Mouse (Mus musculus): ENCODE measurements around the gene Col4a1. TPM values are rescaled to one million over a fixed set of nuclear protein-coding genes. Genes with fewer than 3 reads are reported as not detected.

The Col4a1 gene
- polyA plus RNA-seq, 1 experiment from 2014 or later, result 130 TPM

- 61% methylated on average over 7 of the region's 7 CpGs for WGBS
- Histone ChIP-seq H3K9ac (ENCODE audit: low read length) (no peak overlapping the region), H3K4me3 (ENCODE audit: low read depth, low read length) (no peak overlapping the region), H3K27ac (ENCODE audit: low read depth, low read length) (no peak overlapping the region), H3K9me3 (ENCODE audit: control insufficient read depth, low read length) (no peaks in the 10 kb centered on the region), H3K27me3 (ENCODE audit: control insufficient read depth, insufficient read depth, low read length) (no peaks in the 10 kb centered on the region), H3K36me3 (ENCODE audit: control insufficient read depth, insufficient read depth, low read length) (peaks cover 2% of the 10 kb centered on the region; the same call in 1 of the 2 replicates), H3K4me2 (ENCODE audit: low read depth) (no peak overlapping the region), H3K4me1 (ENCODE audit: control insufficient read depth, insufficient read depth, low read length) (no peaks in the 10 kb centered on the region)
- ATAC-seq (ENCODE audit: insufficient read depth, low FRiP score, low TSS enrichment), result no peak
- no peak for DNase-seq (ENCODE audit: low spot score)
Measured at GRCm38 (mm10) chr8:11227421-11227820, 85.2 kb downstream of the Col4a1 start.

DNA sequence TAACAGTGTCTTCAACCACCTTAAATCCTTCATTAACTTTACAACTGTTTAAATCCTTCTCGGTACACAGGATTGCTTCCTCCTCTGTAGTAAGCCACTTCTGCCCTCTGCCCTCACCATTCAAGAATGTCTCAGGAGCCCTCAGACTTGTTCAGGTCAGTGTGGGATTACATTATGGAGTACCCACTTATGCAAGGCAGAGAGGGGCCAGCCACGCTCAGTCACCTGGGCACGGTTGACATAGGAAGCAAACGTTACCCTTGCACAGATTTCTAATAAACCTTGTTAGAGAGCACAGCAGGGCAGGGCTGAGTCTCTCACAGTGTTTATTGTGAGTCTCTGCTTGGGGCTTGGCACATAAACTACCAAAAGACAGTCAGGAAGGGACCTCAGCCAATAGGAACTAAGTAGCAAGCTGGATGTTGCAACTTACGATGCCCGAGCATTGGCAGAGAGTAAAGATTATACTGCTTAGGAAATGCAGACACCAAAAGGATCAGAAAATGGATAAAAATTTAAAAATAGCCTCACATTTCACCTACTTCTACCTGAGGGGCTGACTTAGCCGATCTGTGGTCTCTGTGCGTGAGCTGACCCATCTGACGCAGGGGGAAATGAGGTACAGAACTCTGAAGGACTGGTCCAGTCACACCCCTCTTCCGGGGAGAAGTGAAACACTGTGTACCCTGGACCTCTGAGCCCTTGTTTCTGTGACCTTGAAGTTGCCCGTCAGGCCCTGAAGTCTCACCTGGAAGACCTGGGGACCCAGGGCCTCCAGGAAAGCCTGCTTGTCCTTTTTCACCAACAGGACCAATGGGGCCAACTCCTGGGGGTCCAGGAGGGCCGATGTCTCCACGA, 86.8 kb downstream of the Col4a1 start:
- WGBS, result 92% methylated on average over 13 of the region's 13 CpGs
- DNase-seq (ENCODE audit: low spot score), result no peak
- no peaks in the 10 kb centered on the region; the same call in 1 of the 2 replicates for H3K36me3 ChIP-seq (ENCODE audit: control insufficient read depth, insufficient read depth, low read length)

GRCm38 (mm10) chr8:11224178-11224577, 88.4 kb downstream of the Col4a1 start:
- H3K27ac ChIP-seq (ENCODE audit: low read depth, low read length), result no peak overlapping the region
- H3K9ac ChIP-seq (ENCODE audit: low read length), result no peak overlapping the region
- no peaks in the 10 kb centered on the region for H3K9me3 ChIP-seq (ENCODE audit: control insufficient read depth, low read length)
- no peak overlapping the region for H3K4me2 ChIP-seq (ENCODE audit: low read depth)
- no peak overlapping the region for H3K4me3 ChIP-seq (ENCODE audit: low read depth, low read length)
- 78% methylated on average over 7 of the region's 7 CpGs for WGBS
- DNase-seq (ENCODE audit: low spot score) (no peak), ATAC-seq (ENCODE audit: insufficient read depth, low FRiP score, low TSS enrichment) (no peak)
- no peaks in the 10 kb centered on the region; the same call in 1 of the 2 replicates for H3K36me3 ChIP-seq (ENCODE audit: control insufficient read depth, insufficient read depth, low read length)
- no peaks in the 10 kb centered on the region for H3K4me1 ChIP-seq (ENCODE audit: control insufficient read depth, insufficient read depth, low read length)
- H3K27me3 ChIP-seq (ENCODE audit: control insufficient read depth, insufficient read depth, low read length), result no peaks in the 10 kb centered on the region

More for the DNA sequence above, 86.8 kb downstream of the Col4a1 start:
- no peaks in the 10 kb centered on the region for H3K27me3 ChIP-seq (ENCODE audit: control insufficient read depth, insufficient read depth, low read length)
- H3K4me1 ChIP-seq (ENCODE audit: control insufficient read depth, insufficient read depth, low read length), result no peaks in the 10 kb centered on the region
- no peak overlapping the region for H3K4me3 ChIP-seq (ENCODE audit: low read depth, low read length)
- no peak overlapping the region for H3K4me2 ChIP-seq (ENCODE audit: low read depth)
- no peak overlapping the region for H3K27ac ChIP-seq (ENCODE audit: low read depth, low read length)
- H3K9ac ChIP-seq (ENCODE audit: low read length), result no peak overlapping the region
- ATAC-seq (ENCODE audit: insufficient read depth, low FRiP score, low TSS enrichment), result no peak
- H3K9me3 ChIP-seq (ENCODE audit: control insufficient read depth, low read length), result no peaks in the 10 kb centered on the region

DNA sequence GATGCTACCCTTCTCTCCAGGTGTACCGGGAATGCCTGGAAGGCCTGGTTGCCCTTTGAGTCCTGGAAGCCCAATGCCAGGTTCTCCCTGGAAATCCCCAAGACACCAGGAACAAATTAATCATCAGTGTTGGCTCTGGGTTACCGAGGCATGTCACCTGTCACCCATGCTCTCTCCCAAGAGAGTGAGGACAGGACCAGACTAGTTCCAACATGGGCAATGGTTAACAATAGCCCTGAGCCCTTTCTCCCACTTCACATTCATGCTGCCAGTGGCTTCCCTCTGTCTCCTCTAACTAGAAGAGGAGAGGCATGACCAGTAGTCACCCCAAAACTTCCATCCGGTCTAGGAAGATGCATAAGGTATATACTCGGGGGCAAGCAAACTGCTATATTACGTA, 91.3 kb downstream of the Col4a1 start:
- Histone ChIP-seq H3K36me3 (ENCODE audit: control insufficient read depth, insufficient read depth, low read length) (no peaks in the 10 kb centered on the region; the same call in 1 of the 2 replicates), H3K4me2 (ENCODE audit: low read depth) (no peak overlapping the region), H3K27ac (ENCODE audit: low read depth, low read length) (no peak overlapping the region), H3K4me3 (ENCODE audit: low read depth, low read length) (no peak overlapping the region), H3K27me3 (ENCODE audit: control insufficient read depth, insufficient read depth, low read length) (no peaks in the 10 kb centered on the region), H3K9ac (ENCODE audit: low read length) (no peak overlapping the region), H3K9me3 (ENCODE audit: control insufficient read depth, low read length) (no peaks in the 10 kb centered on the region), H3K4me1 (ENCODE audit: control insufficient read depth, insufficient read depth, low read length) (no peaks in the 10 kb centered on the region)
- 90% methylated on average over 5 of the region's 5 CpGs for WGBS
- DNase-seq (ENCODE audit: low spot score) (no peak), ATAC-seq (ENCODE audit: insufficient read depth, low FRiP score, low TSS enrichment) (no peak)

DNA sequence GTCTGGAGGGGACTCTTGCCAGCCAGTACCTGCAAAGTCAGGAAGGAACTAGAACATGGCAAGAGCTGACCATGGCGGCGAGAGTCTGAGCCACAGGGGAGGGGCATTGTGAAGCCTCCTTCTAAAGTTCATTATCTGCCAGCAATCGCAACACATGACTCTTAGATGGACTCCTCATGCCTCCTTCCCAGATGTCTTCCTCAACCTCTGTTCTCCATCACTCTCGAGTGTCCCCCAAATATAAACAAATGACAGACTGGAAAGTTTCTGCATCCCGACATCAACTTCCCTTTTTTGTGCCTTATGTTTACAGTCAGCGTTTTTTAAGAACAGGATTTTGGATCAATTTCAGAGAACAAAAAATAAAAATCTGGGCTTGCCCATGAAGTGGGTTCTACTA, 93.3 kb downstream of the Col4a1 start:
- 90% methylated on average over 6 of the region's 6 CpGs for WGBS

GRCm38 (mm10) chr8:11215231-11215630, 97.4 kb downstream of the Col4a1 start:
- Histone ChIP-seq H3K9ac (ENCODE audit: low read length) (no peak overlapping the region), H3K9me3 (ENCODE audit: control insufficient read depth, low read length) (no peaks in the 10 kb centered on the region), H3K27ac (ENCODE audit: low read depth, low read length) (no peak overlapping the region), H3K27me3 (ENCODE audit: control insufficient read depth, insufficient read depth, low read length) (no peaks in the 10 kb centered on the region), H3K4me1 (ENCODE audit: control insufficient read depth, insufficient read depth, low read length) (no peaks in the 10 kb centered on the region), H3K4me3 (ENCODE audit: low read depth, low read length) (no peak overlapping the region), H3K36me3 (ENCODE audit: control insufficient read depth, insufficient read depth, low read length) (no peaks in the 10 kb centered on the region), H3K4me2 (ENCODE audit: low read depth) (no peak overlapping the region)
- 26% methylated on average over 1 of the region's 1 CpGs for WGBS
- ATAC-seq (ENCODE audit: insufficient read depth, low FRiP score, low TSS enrichment) (peak; percentile 81), DNase-seq (ENCODE audit: low spot score) (peak; percentile 52)

More for the DNA sequence above, 93.3 kb downstream of the Col4a1 start:
- Histone ChIP-seq H3K9ac (ENCODE audit: low read length) (no peak overlapping the region), H3K36me3 (ENCODE audit: control insufficient read depth, insufficient read depth, low read length) (no peaks in the 10 kb centered on the region; the same call in 1 of the 2 replicates), H3K9me3 (ENCODE audit: control insufficient read depth, low read length) (no peaks in the 10 kb centered on the region), H3K4me3 (ENCODE audit: low read depth, low read length) (no peak overlapping the region), H3K27ac (ENCODE audit: low read depth, low read length) (no peak overlapping the region), H3K4me2 (ENCODE audit: low read depth) (no peak overlapping the region), H3K4me1 (ENCODE audit: control insufficient read depth, insufficient read depth, low read length) (no peaks in the 10 kb centered on the region), H3K27me3 (ENCODE audit: control insufficient read depth, insufficient read depth, low read length) (no peaks in the 10 kb centered on the region)
- no peak for DNase-seq (ENCODE audit: low spot score)
- no peak for ATAC-seq (ENCODE audit: insufficient read depth, low FRiP score, low TSS enrichment)

DNA sequence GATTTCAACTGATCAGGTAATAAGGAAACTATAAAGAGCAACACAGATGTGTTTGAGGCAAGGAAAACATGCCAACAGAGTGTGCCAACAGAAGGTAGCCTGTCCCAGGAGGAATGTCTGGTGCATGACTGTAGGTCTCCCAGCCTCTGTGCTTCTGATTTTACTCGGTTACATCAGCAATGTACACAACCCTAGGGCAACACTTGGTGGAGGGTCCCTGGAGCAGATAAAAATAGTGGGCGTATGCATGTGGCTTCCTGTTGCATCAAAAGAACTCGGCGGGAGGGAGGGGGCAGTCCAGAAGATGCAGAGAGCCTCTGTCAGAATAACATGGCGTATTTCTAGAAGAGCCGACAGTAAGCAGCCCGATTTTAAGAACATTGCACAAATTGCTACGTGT, 106.1 kb downstream of the Col4a1 start:
- ATAC-seq (ENCODE audit: insufficient read depth, low FRiP score, low TSS enrichment) (no peak), DNase-seq (ENCODE audit: low spot score) (no peak)
- Histone ChIP-seq H3K9me3 (ENCODE audit: control insufficient read depth, low read length) (no peaks in the 10 kb centered on the region), H3K4me2 (ENCODE audit: low read depth) (no peak overlapping the region), H3K27me3 (ENCODE audit: control insufficient read depth, insufficient read depth, low read length) (no peaks in the 10 kb centered on the region), H3K9ac (ENCODE audit: low read length) (no peak overlapping the region), H3K4me3 (ENCODE audit: low read depth, low read length) (no peak overlapping the region), H3K4me1 (ENCODE audit: control insufficient read depth, insufficient read depth, low read length) (no peaks in the 10 kb centered on the region), H3K36me3 (ENCODE audit: control insufficient read depth, insufficient read depth, low read length) (no peaks in the 10 kb centered on the region; the same call in 1 of the 2 replicates), H3K27ac (ENCODE audit: low read depth, low read length) (no peak overlapping the region)
- 85% methylated on average over 8 of the region's 8 CpGs for WGBS

DNA sequence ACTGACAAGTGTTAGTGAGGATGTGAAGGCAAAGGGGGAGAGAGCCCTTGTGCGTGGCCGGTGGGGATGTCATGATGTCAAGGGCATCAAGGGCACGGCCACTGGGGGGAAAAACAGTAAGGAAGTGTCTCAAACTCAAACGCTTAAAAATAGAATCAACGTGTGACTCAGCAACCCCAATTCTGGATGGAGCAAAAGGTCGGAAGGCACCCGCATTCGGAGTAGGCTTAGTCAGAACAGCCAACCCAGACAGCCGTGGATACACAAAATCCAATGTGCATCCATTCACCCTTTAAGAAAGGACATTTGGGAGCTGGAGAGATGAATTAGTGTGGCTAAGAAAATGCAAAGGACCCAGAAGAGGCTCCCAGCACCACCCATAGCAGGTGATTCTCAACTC, 107.1 kb downstream of the Col4a1 start:
- Histone ChIP-seq H3K9me3 (ENCODE audit: control insufficient read depth, low read length) (no peaks in the 10 kb centered on the region), H3K4me3 (ENCODE audit: low read depth, low read length) (no peak overlapping the region), H3K4me2 (ENCODE audit: low read depth) (no peak overlapping the region), H3K4me1 (ENCODE audit: control insufficient read depth, insufficient read depth, low read length) (no peaks in the 10 kb centered on the region), H3K27me3 (ENCODE audit: control insufficient read depth, insufficient read depth, low read length) (no peaks in the 10 kb centered on the region), H3K9ac (ENCODE audit: low read length) (no peak overlapping the region), H3K27ac (ENCODE audit: low read depth, low read length) (no peak overlapping the region), H3K36me3 (ENCODE audit: control insufficient read depth, insufficient read depth, low read length) (no peaks in the 10 kb centered on the region; the same call in 1 of the 2 replicates)
- ATAC-seq (ENCODE audit: insufficient read depth, low FRiP score, low TSS enrichment) (no peak), DNase-seq (ENCODE audit: low spot score) (no peak)
- WGBS, result 90% methylated on average over 9 of the region's 9 CpGs

Measured in neural tube, embryonic 11.5 days (tissue).